Mouse (Mus musculus): ENCODE results near the gene Pacrg. TPM values are rescaled to one million over a fixed set of nuclear protein-coding genes. Genes with fewer than 3 reads are reported as not detected.

Gene Pacrg
- polyA plus RNA-seq, 1 experiment from 2014 or later: 9.3 TPM

- no peaks in the 10 kb centered on the region for H3K36me3 ChIP-seq
- peaks cover 12% of the 10 kb centered on the region for H3K4me1 ChIP-seq
- WGBS: 76% methylated on average over 6 of the region's 6 CpGs
- ATAC-seq (ENCODE audit: low FRiP score): no peak
- H3K4me2 ChIP-seq (replicated peaks): no peak overlapping the region
- no peak overlapping the region for H3K27ac ChIP-seq
- H3K4me3 ChIP-seq: no peak overlapping the region
- H3K27me3 ChIP-seq: no peaks in the 10 kb centered on the region
- H3K9ac ChIP-seq: no peak overlapping the region
- H3K9me3 ChIP-seq (replicated peaks): no peaks in the 10 kb centered on the region
Observed at GRCm38 (mm10) chr17:10386548-10386947, 453.6 kb downstream of the Pacrg start.

GRCm38 (mm10) chr17:10383406-10383805 is 456.7 kb downstream of the Pacrg start:
- ATAC-seq (ENCODE audit: low FRiP score): no peak
- H3K27me3 ChIP-seq: no peaks in the 10 kb centered on the region
- 94% methylated on average over 6 of the region's 6 CpGs for WGBS

GRCm38 (mm10) chr17:10378467-10379175 is 461.5 kb downstream of the Pacrg start:
- Histone ChIP-seq H3K36me3 (no peaks in the 10 kb centered on the region), H3K27ac (no peak overlapping the region), H3K9ac (no peak overlapping the region), H3K9me3 (replicated peaks) (no peaks in the 10 kb centered on the region), H3K4me1 (peaks cover 13% of the 10 kb centered on the region), H3K27me3 (no peaks in the 10 kb centered on the region), H3K4me3 (no peak overlapping the region), H3K4me2 (replicated peaks) (no peak overlapping the region)
- no peak for ATAC-seq (ENCODE audit: low FRiP score)
- 87% methylated on average over 10 of the region's 10 CpGs for WGBS

More at GRCm38 (mm10) chr17:10383406-10383805, 456.7 kb downstream of the Pacrg start:
- Histone ChIP-seq H3K4me1 (0 out of 2 replicates have a peak, but pooled peaks cover 5% of the 10 kb centered on the region), H3K36me3 (no peaks in the 10 kb centered on the region), H3K9me3 (replicated peaks) (no peaks in the 10 kb centered on the region), H3K27ac (no peak overlapping the region), H3K9ac (no peak overlapping the region), H3K4me2 (replicated peaks) (no peak overlapping the region), H3K4me3 (no peak overlapping the region)

- Histone ChIP-seq H3K9ac (no peak overlapping the region), H3K4me2 (replicated peaks) (no peak overlapping the region), H3K36me3 (no peaks in the 10 kb centered on the region), H3K9me3 (replicated peaks) (no peaks in the 10 kb centered on the region), H3K4me3 (no peak overlapping the region), H3K4me1 (peaks cover 15% of the 10 kb centered on the region), H3K27me3 (no peaks in the 10 kb centered on the region), H3K27ac (no peak overlapping the region)
- WGBS: 96% methylated on average over 2 of the region's 2 CpGs
- no peak for ATAC-seq (ENCODE audit: low FRiP score)
Observed at GRCm38 (mm10) chr17:10377606-10378005, 462.5 kb downstream of the Pacrg start.

GRCm38 (mm10) chr17:10374316-10374715 is 465.8 kb downstream of the Pacrg start:
- Histone ChIP-seq H3K4me2 (replicated peaks) (no peak overlapping the region), H3K4me1 (peaks cover 18% of the 10 kb centered on the region), H3K9ac (no peak overlapping the region), H3K27me3 (no peaks in the 10 kb centered on the region), H3K27ac (no peak overlapping the region), H3K9me3 (replicated peaks) (no peaks in the 10 kb centered on the region), H3K36me3 (no peaks in the 10 kb centered on the region), H3K4me3 (no peak overlapping the region)
- WGBS: 21% methylated on average over 7 of the region's 7 CpGs
- peak; percentile 11; the same call in 1 of the 2 replicates for ATAC-seq (ENCODE audit: low FRiP score)

- no peak overlapping the region for H3K4me2 ChIP-seq (replicated peaks)
- H3K27me3 ChIP-seq: no peaks in the 10 kb centered on the region
- peaks cover 18% of the 10 kb centered on the region for H3K4me1 ChIP-seq
- H3K9me3 ChIP-seq (replicated peaks): no peaks in the 10 kb centered on the region
- 49% methylated on average over 3 of the region's 3 CpGs for WGBS
- no peak overlapping the region for H3K4me3 ChIP-seq
- no peak overlapping the region for H3K9ac ChIP-seq
- H3K36me3 ChIP-seq: no peaks in the 10 kb centered on the region
- ATAC-seq (ENCODE audit: low FRiP score): no peak
- no peak overlapping the region for H3K27ac ChIP-seq
Observed at GRCm38 (mm10) chr17:10373727-10374126, 466.4 kb downstream of the Pacrg start.

GRCm38 (mm10) chr17:10372001-10372785 is 467.9 kb downstream of the Pacrg start:
- 65% methylated on average over 18 of the region's 18 CpGs for WGBS
- H3K9ac ChIP-seq: no peak overlapping the region
- no peak overlapping the region for H3K4me2 ChIP-seq (replicated peaks)
- no peak for ATAC-seq (ENCODE audit: low FRiP score)
- H3K9me3 ChIP-seq (replicated peaks): no peaks in the 10 kb centered on the region
- no peak overlapping the region for H3K27ac ChIP-seq
- no peaks in the 10 kb centered on the region for H3K36me3 ChIP-seq
- peaks cover 18% of the 10 kb centered on the region for H3K4me1 ChIP-seq
- H3K4me3 ChIP-seq: no peak overlapping the region
- no peaks in the 10 kb centered on the region for H3K27me3 ChIP-seq

GRCm38 (mm10) chr17:10371472-10371871 is 468.6 kb downstream of the Pacrg start:
- ATAC-seq (ENCODE audit: low FRiP score): no peak
- Histone ChIP-seq H3K27me3 (no peaks in the 10 kb centered on the region), H3K9me3 (replicated peaks) (no peaks in the 10 kb centered on the region), H3K36me3 (no peaks in the 10 kb centered on the region), H3K4me2 (replicated peaks) (no peak overlapping the region), H3K4me3 (no peak overlapping the region), H3K27ac (no peak overlapping the region), H3K9ac (no peak overlapping the region), H3K4me1 (peaks cover 18% of the 10 kb centered on the region)
- 80% methylated on average over 8 of the region's 8 CpGs for WGBS

GRCm38 (mm10) chr17:10370660-10371130 is 469.4 kb downstream of the Pacrg start:
- H3K27me3 ChIP-seq: no peaks in the 10 kb centered on the region
- no peak overlapping the region for H3K4me2 ChIP-seq (replicated peaks)
- no peak for ATAC-seq (ENCODE audit: low FRiP score)
- no peak overlapping the region for H3K27ac ChIP-seq
- no peak overlapping the region for H3K9ac ChIP-seq
- peaks cover 18% of the 10 kb centered on the region for H3K4me1 ChIP-seq
- no peak overlapping the region for H3K4me3 ChIP-seq
- no peaks in the 10 kb centered on the region for H3K36me3 ChIP-seq
- WGBS: 65% methylated on average over 8 of the region's 8 CpGs
- H3K9me3 ChIP-seq (replicated peaks): no peaks in the 10 kb centered on the region

- WGBS: 76% methylated on average over 13 of the region's 13 CpGs
- Histone ChIP-seq H3K36me3 (no peaks in the 10 kb centered on the region), H3K27ac (no peak overlapping the region)
Observed at GRCm38 (mm10) chr17:10369961-10370659, 470.0 kb downstream of the Pacrg start.

GRCm38 (mm10) chr17:10367044-10367443 is 473.1 kb downstream of the Pacrg start:
- Histone ChIP-seq H3K9me3 (replicated peaks) (no peaks in the 10 kb centered on the region), H3K27me3 (no peaks in the 10 kb centered on the region), H3K36me3 (no peaks in the 10 kb centered on the region), H3K4me3 (no peak overlapping the region), H3K4me1 (peaks cover 8% of the 10 kb centered on the region; the same call in 1 of the 2 replicates), H3K4me2 (replicated peaks) (no peak overlapping the region), H3K27ac (no peak overlapping the region), H3K9ac (no peak overlapping the region)
- 76% methylated on average over 5 of the region's 5 CpGs for WGBS
- no peak for ATAC-seq (ENCODE audit: low FRiP score)

More at GRCm38 (mm10) chr17:10369961-10370659, 470.0 kb downstream of the Pacrg start:
- Histone ChIP-seq H3K4me2 (replicated peaks) (no peak overlapping the region), H3K9ac (no peak overlapping the region), H3K4me3 (no peak overlapping the region), H3K9me3 (replicated peaks) (no peaks in the 10 kb centered on the region), H3K4me1 (peaks cover 18% of the 10 kb centered on the region), H3K27me3 (no peaks in the 10 kb centered on the region)
- no peak for ATAC-seq (ENCODE audit: low FRiP score)

- Histone ChIP-seq H3K9ac (no peak overlapping the region), H3K27me3 (no peaks in the 10 kb centered on the region), H3K9me3 (replicated peaks) (no peaks in the 10 kb centered on the region), H3K4me3 (no peak overlapping the region), H3K36me3 (no peaks in the 10 kb centered on the region), H3K27ac (no peak overlapping the region), H3K4me1 (peaks cover 8% of the 10 kb centered on the region; the same call in 1 of the 2 replicates), H3K4me2 (replicated peaks) (no peak overlapping the region)
- 90% methylated on average over 4 of the region's 4 CpGs for WGBS
- no peak for ATAC-seq (ENCODE audit: low FRiP score)
Observed at GRCm38 (mm10) chr17:10366577-10366976, 473.5 kb downstream of the Pacrg start.

Measured in hindbrain, embryonic 12.5 days (tissue).